Mouse (Mus musculus) brain, embryonic 14.5 days (tissue): ENCODE measurements around the gene Upf2.

Experiments used
- CTCF ChIP-seq: fragments of 200-500 bp; IDR thresholded peaks from 2 replicates; pipeline ENCODE4 v1.5.1; 2012; ENCODE audit warnings: inconsistent platforms, mild to moderate bottlenecking, moderate library complexity, borderline replicate concordance; ENCODE audit not compliant: insufficient read depth, insufficient read length; ENCODE audit errors: extremely low read depth
- POLR2A ChIP-seq: fragments of 200-500 bp; IDR thresholded peaks from 2 replicates; pipeline ENCODE4 v1.6.1; 2012; ENCODE audit warnings: mild to moderate bottlenecking, inconsistent platforms, borderline replicate concordance; ENCODE audit not compliant: poor library complexity, insufficient read depth, insufficient read length, severe bottlenecking; ENCODE audit errors: extremely low read depth

DNA sequence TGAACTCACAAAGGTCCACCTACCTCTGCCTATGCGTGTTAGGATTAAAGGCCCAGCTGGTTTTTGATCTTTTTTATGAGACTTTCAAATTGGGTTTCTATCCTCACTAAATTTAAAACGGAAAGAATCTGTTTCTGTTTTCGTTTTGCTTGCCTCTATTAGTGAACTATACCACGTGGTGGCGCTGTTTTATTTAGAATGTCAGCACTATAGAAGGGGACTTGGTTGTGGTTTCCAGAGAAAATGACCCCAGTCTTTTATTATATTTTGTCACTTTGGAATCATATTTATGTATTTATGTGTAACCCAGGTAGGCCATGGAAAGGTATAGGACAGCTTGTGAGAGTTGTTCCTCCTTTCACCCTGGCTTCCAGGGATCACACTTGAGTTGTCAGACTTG lies 44.3 kb downstream of the Upf2 start:
- TF ChIP-seq POLR2A (no peak), CTCF (peak; percentile 6; the same call in 1 of the 2 replicates)
